Mouse (Mus musculus) liver, adult 2 months (tissue): ENCODE measurements around the gene Atp5d.

Source experiments
- CTCF ChIP-seq: fragments of 200-500 bp; IDR thresholded peaks from 2 replicates; pipeline ENCODE4 v1.5.1; 2011; ENCODE audit warnings: low read depth, low read length, control low read depth
- POLR2A ChIP-seq: fragments of 200-500 bp; IDR thresholded peaks from 2 replicates; pipeline ENCODE4 v1.6.1; 2011; ENCODE audit warnings: low read length, control low read depth; ENCODE audit not compliant: insufficient read depth; ENCODE audit errors: extremely low read depth

- TF ChIP-seq POLR2A (no peak), CTCF (no peak)
Measured at GRCm38 (mm10) chr10:80180823-80181222, 42.4 kb downstream of the Atp5d start.
